Mouse (Mus musculus) forebrain, embryonic 10.5 days (tissue): ENCODE measurements around the gene Pi4ka. TPM values are rescaled to one million over a fixed set of nuclear protein-coding genes. Genes with fewer than 3 reads are reported as not detected.

ENCODE experiments used
- DNase-seq: peaks from one replicate; pipeline ENCODE4 v3.0.0-alpha.2; 2017; ENCODE audit warnings: low spot score; ENCODE audit errors: extremely low spot score
- H3K27ac ChIP-seq: fragments of 300-500 bp; sonication (generic); 2 replicates; pipeline ENCODE4 v1.5.1; 2016; ENCODE audit warnings: mild to moderate bottlenecking
- H3K27me3 ChIP-seq: fragments of 300-500 bp; sonication (generic); 2 replicates; pipeline ENCODE4 v1.6.1; 2016; ENCODE audit warnings: mild to moderate bottlenecking; ENCODE audit not compliant: poor library complexity, severe bottlenecking
- H3K36me3 ChIP-seq: fragments of 300-500 bp; sonication (generic); replicated peaks from 2 replicates; pipeline ENCODE4 v1.6.1; 2016; ENCODE audit warnings: mild to moderate bottlenecking, moderate library complexity
- H3K4me1 ChIP-seq: fragments of 300-500 bp; sonication (generic); 2 replicates; pipeline ENCODE4 v1.6.1; 2016
- H3K4me3 ChIP-seq: fragments of 300-500 bp; sonication (generic); 2 replicates; pipeline ENCODE4 v1.5.1; 2016; ENCODE audit warnings: mild to moderate bottlenecking, moderate library complexity
- H3K9me3 ChIP-seq: fragments of 300-500 bp; sonication (generic); 2 replicates; pipeline ENCODE4 v1.6.1; 2016; ENCODE audit warnings: mild to moderate bottlenecking, moderate library complexity
- WGBS: fragments of 180-500 bp; shearing (Covaris S2); methylation state at CpG from one replicate; pipeline ENCODE4 v1.1.7; 2016; 5-methylcytosine and 5-hydroxymethylcytosine counted together
- polyA plus RNA-seq: library from polyadenylated mRNA; unstranded; fragments of >200 nt; fragmentation: Nextera tagmentation; extraction: Ambion mirVana; gene quantifications from 2 replicates; pipeline ENCODE4 v1.2.1, GENCODE M21; 2016

The Pi4ka gene
- polyA plus RNA-seq, 1 experiment from 2014 or later, result 39.2 TPM

DNA sequence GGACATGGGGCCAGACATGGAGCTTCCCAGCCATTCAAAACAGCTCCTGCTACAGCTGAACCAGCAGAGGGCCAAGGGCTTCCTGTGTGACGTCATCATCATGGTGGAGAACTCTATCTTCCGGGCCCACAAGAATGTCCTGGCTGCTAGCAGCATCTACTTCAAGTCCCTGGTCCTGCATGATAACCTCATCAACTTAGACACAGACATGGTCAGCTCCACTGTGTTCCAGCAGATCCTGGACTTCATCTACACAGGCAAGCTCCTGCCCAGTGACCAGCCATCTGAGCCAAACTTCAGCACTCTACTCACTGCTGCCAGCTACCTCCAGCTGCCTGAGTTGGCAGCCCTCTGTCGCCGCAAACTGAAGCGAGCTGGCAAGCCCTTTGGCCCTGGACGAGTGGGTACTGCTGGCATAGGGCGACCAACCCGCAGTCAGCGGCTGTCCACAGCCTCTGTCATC lies 148.7 kb downstream of the Pi4ka start:
- no peak for DNase-seq
- Histone ChIP-seq H3K27me3 (no peaks in the 10 kb centered on the region), H3K4me1 (peaks cover 27% of the 10 kb centered on the region), H3K36me3 (peaks cover 72% of the 10 kb centered on the region), H3K4me3 (no peak overlapping the region), H3K9me3 (no peaks in the 10 kb centered on the region), H3K27ac (0 out of 2 replicates have a peak overlapping the region, but pooled peaks have one; percentile 5)
- WGBS, result 94% methylated on average over 9 of the region's 9 CpGs

DNA sequence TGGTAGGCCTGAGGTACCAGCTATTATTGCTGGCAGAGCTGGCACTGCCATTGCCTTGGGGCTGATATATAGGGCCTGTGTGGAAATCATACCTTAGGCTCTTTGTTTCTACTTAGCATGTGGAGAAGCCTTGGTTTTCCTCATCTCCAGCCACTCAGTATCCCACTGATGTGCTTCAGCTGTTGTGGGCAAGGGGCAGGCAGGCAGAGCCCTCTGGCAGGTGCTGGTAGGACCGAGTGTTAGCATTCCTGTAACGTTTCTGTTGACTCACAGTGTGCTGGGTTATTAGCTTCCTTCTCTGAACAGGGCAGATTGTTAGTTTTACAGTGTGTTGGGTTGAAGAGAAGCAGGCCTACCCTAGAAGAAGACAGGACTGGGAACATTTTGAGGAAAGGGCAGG lies 150.8 kb downstream of the Pi4ka start:
- no peaks in the 10 kb centered on the region for H3K9me3 ChIP-seq
- no peak overlapping the region for H3K27ac ChIP-seq
- peaks cover 53% of the 10 kb centered on the region for H3K36me3 ChIP-seq
- WGBS, result 83% methylated on average over 2 of the region's 2 CpGs
- H3K27me3 ChIP-seq, result no peaks in the 10 kb centered on the region
- DNase-seq, result no peak
- no peak overlapping the region for H3K4me3 ChIP-seq
- H3K4me1 ChIP-seq, result peaks cover 40% of the 10 kb centered on the region

DNA sequence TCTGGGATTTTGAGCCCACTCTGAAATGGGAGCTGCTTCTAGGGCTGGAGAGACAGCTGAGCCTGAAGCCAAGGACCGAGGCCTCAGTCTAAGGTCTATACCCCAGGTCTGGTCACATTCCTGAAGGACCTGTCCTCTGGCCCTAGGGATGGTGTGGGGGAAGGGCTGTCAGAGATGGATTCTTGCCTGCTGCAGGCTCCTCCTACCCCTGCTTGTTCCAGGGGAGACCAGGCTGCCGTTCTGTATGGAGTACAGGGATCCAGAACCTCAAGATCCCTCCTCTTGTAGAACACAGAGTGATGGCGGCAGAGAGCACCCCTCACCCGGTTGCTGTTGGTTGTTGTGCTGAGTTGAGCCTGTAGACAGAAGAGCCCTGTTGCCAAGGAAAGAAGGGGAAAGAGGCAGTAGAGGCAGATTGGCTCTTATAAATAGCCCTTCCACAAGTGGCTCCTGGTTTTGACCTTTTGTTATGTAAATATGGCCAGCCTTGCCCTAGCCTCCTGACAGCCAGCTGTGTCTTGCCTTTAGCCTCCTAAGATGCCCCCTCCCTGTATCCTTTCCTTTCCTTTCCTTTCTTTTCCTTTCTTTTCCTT lies 152.0 kb downstream of the Pi4ka start:
- H3K27ac ChIP-seq, result peak overlapping the region; percentile 72
- no peaks in the 10 kb centered on the region for H3K27me3 ChIP-seq
- peak; percentile 21 for DNase-seq
- H3K36me3 ChIP-seq, result peaks cover 41% of the 10 kb centered on the region
- H3K4me1 ChIP-seq, result peaks cover 47% of the 10 kb centered on the region
- no peaks in the 10 kb centered on the region for H3K9me3 ChIP-seq
- WGBS, result 29% methylated on average over 4 of the region's 4 CpGs
- peak overlapping the region; percentile 22; the same call in 1 of the 2 replicates for H3K4me3 ChIP-seq

DNA sequence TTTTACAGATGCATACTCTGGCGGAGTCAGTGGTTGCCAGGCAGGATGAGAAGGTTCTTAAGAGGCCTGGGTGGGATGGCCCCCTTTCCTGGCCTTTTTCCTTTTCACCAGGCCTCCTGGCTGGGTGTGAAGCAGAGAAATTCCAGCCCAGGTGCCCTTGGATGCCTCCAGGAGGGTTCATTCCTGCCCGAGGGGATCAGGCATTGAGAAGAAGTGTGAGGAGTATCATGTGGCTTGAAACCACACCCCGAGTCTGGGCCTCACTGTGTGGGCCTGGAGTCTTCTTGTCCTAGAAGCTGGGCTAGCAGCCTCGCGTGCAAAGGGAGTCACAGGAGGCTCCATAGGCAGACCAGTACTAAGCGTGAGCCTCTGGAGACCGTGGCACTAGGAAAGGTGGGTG lies 153.3 kb downstream of the Pi4ka start:
- no peak for DNase-seq
- 68% methylated on average over 7 of the region's 7 CpGs for WGBS
- peak overlapping the region; percentile 59 for H3K27ac ChIP-seq

DNA sequence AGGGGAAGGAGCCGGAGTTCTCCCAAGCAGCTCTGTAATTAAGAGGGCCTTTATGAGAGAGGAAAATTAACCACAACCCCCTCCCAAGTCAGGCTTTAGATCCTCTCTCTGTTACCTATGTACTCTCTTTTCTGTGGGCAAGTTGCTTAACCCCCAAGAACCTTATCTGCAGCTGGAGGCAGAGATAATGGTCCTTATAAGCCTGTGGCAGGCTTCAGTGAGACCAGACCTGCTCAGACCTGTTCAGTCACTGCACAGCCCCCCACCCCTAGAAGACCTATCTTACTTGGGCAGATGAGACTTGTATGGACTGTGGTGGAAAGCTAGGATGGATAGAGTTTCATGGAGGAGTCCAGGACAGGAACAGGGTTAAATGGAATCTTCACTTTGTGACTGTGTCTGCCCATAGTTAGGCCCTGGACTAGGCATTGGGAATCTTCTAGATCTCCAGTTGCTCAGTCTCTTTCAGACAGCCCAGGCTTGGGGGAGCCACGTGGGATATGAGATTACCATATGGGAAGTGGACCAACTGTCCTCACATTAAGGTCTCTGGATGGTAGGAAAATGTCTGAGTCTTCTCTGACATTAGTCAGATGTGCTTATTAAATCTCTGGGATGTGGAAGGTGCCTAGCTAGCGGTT lies 153.9 kb downstream of the Pi4ka start:
- H3K27me3 ChIP-seq, result no peaks in the 10 kb centered on the region
- H3K4me3 ChIP-seq, result no peak overlapping the region
- H3K9me3 ChIP-seq, result no peaks in the 10 kb centered on the region
- peak overlapping the region; percentile 13 for H3K27ac ChIP-seq
- 77% methylated on average over 3 of the region's 3 CpGs for WGBS
- DNase-seq, result no peak
- peaks cover 22% of the 10 kb centered on the region for H3K36me3 ChIP-seq
- peaks cover 48% of the 10 kb centered on the region for H3K4me1 ChIP-seq

More for the DNA sequence above, 153.3 kb downstream of the Pi4ka start:
- Histone ChIP-seq H3K4me1 (peaks cover 48% of the 10 kb centered on the region), H3K4me3 (no peak overlapping the region), H3K36me3 (peaks cover 29% of the 10 kb centered on the region), H3K9me3 (no peaks in the 10 kb centered on the region), H3K27me3 (no peaks in the 10 kb centered on the region)

DNA sequence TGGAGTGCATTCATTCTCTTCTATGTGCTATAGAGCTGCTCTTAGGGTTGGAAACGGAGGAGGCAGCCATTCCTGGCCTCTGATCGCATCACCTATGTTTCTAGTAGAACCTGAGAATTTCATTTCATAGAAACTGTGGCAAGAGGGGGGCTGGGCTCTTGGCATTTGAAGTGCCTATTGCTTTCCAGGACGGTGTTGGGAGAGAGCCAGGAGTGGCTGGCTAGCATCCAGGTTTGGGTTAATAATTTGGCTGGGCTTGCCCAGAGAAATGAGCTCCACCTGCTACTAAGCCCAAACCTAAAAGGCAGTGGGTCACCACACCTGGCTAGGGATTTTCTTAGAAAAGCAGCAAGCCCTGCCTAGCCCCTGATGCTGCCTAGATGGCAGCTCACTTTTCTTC lies 154.6 kb downstream of the Pi4ka start:
- no peak overlapping the region for H3K4me3 ChIP-seq
- DNase-seq, result no peak
- 85% methylated on average over 3 of the region's 3 CpGs for WGBS
- H3K9me3 ChIP-seq, result no peaks in the 10 kb centered on the region
- no peak overlapping the region for H3K27ac ChIP-seq
- peaks cover 16% of the 10 kb centered on the region for H3K36me3 ChIP-seq
- H3K4me1 ChIP-seq, result peaks cover 48% of the 10 kb centered on the region
- H3K27me3 ChIP-seq, result no peaks in the 10 kb centered on the region

DNA sequence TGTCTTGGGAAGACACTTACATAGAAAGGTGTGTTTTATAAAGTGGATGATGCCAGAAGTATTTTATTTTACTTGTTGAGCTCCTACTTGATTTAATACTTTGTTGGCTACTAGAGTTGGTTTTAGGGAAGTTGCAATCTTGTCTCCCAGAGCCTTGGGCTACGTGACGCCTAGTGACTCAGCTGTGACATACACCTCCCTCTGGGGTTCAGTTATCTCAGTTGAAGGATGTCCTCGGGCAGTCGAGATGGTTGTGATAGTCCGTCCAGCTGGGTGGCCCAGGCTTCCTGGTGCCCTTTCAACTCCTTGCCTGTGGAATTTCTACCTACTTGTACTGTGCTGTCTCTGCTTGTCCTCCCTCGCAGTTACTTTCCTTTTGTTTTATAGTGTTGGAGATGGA lies 157.0 kb downstream of the Pi4ka start:
- no peak overlapping the region for H3K4me3 ChIP-seq
- H3K27ac ChIP-seq, result no peak overlapping the region
- no peaks in the 10 kb centered on the region for H3K9me3 ChIP-seq
- no peaks in the 10 kb centered on the region for H3K27me3 ChIP-seq
- no peaks in the 10 kb centered on the region for H3K36me3 ChIP-seq
- peaks cover 39% of the 10 kb centered on the region for H3K4me1 ChIP-seq
- 76% methylated on average over 6 of the region's 6 CpGs for WGBS
- no peak for DNase-seq

DNA sequence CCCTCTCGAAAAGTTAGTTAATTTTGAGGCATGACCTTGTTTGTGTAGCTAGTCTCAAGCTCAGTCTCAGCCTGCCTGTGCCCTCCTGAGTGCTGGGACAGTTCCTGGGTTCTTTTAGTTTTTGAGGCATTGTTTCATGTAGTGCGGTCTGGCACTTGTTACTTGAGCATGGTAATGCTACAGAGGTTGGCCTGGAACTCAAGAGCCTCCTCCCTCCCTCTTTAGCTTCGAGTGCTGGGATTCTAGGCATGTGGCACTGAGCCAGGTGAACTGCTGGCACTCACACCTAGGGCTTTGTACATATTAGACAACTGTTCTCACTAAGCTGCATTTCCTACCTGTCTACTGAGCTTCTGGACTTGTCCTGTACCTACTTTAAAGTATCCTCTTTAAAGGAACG lies 158.4 kb downstream of the Pi4ka start:
- peaks cover 9% of the 10 kb centered on the region for H3K36me3 ChIP-seq
- no peaks in the 10 kb centered on the region for H3K27me3 ChIP-seq
- H3K4me3 ChIP-seq, result no peak overlapping the region
- H3K27ac ChIP-seq, result no peak overlapping the region
- peaks cover 33% of the 10 kb centered on the region for H3K4me1 ChIP-seq
- WGBS, result 87% methylated on average over 4 of the region's 4 CpGs
- no peak for DNase-seq
- H3K9me3 ChIP-seq, result no peaks in the 10 kb centered on the region

DNA sequence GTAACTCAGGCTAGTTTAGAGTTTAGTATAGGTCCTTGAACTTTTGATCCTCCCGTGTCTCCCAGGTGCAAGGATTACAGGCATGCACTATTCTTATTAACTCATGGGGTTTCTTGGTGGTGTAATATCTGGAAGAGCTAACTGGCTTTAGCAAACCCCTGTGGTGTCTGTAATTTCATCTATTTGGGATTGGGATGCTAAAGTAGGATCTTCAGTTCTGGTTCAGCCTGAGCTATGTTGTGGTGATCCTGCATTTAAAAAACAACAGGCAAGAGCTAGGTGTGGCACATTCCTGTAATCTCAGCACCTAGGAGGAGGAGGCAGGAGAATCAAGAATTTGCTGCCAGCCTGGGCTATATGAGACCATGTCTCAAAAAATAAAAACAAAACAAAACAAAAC lies 161.1 kb downstream of the Pi4ka start:
- no peak overlapping the region for H3K27ac ChIP-seq
- peaks cover 20% of the 10 kb centered on the region for H3K4me1 ChIP-seq
- 76% methylated on average over 1 of the region's 1 CpGs for WGBS
- H3K4me3 ChIP-seq, result no peak overlapping the region
- H3K27me3 ChIP-seq, result no peaks in the 10 kb centered on the region
- no peak for DNase-seq
- H3K9me3 ChIP-seq, result no peaks in the 10 kb centered on the region
- H3K36me3 ChIP-seq, result peaks cover 9% of the 10 kb centered on the region

DNA sequence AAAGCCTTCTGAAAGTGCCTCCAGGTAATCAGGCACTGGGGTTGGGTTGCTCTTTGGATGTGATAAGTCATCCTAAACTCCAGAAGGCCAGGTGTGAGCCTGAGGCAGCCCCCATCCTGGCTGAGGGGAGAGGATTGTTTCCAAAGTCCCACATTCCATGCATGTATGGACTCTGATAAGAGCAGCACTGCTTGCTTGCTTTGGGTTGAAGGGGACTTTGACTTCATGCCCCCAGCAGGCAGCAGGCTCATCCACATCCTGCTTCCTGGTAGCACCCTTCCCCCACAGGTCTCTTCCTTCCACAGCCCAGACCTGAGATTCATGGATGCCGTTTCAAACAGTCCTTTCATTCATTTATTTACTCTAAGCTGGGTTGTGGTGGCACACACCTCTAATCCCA lies 162.4 kb downstream of the Pi4ka start:
- Histone ChIP-seq H3K4me1 (peaks cover 22% of the 10 kb centered on the region), H3K27me3 (no peaks in the 10 kb centered on the region), H3K36me3 (peaks cover 11% of the 10 kb centered on the region), H3K27ac (no peak overlapping the region), H3K9me3 (no peaks in the 10 kb centered on the region), H3K4me3 (no peak overlapping the region)
- DNase-seq, result no peak
- 75% methylated on average over 1 of the region's 1 CpGs for WGBS

DNA sequence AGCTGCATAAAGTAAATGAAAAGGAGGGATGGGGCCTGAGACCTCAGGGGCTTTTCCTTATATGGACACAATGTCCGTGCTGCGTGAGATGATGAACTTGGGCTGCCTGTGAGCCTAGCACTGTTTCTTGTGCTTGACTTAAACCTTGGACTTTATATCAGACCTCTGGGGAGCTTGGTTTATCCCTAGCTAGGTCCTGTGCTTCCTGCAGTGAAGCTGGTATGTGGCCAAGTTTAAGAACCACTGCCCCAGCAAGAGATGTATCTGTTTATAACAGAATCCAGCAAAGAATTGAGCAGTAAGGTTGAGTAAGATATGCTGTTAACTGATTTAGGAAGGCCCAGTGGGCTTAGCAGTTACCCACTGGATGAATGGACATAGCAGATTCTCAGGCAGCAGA lies 166.7 kb downstream of the Pi4ka start:
- 93% methylated on average over 2 of the region's 2 CpGs for WGBS
- Histone ChIP-seq H3K4me3 (no peak overlapping the region), H3K4me1 (peaks cover 57% of the 10 kb centered on the region), H3K9me3 (no peaks in the 10 kb centered on the region), H3K36me3 (peaks cover 11% of the 10 kb centered on the region), H3K27me3 (no peaks in the 10 kb centered on the region), H3K27ac (no peak overlapping the region)
- DNase-seq, result no peak

DNA sequence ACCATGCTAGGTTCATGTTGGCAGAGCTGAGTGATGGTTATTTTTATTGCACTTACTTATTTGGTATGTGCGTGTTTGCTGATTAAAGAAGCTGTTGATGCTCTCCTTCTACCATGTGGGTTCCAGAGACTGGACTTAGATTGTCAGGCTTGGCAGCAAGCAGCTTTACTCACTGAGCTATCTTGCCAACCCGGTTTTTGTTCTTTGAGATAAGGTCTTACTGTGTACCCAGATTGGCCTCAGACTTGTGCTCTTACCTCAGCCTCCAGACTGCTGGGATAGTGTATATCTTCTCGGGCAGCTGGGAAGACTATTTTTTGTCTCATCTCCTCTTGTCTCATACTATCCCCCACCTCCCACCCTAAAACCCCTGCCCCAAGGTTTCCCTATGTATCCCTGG lies 168.5 kb downstream of the Pi4ka start:
- WGBS, result 90% methylated on average over 3 of the region's 3 CpGs
- Histone ChIP-seq H3K4me1 (peaks cover 58% of the 10 kb centered on the region), H3K4me3 (no peak overlapping the region), H3K9me3 (no peaks in the 10 kb centered on the region), H3K27ac (no peak overlapping the region), H3K27me3 (no peaks in the 10 kb centered on the region), H3K36me3 (peaks cover 3% of the 10 kb centered on the region; the same call in 1 of the 2 replicates)
- DNase-seq, result no peak

DNA sequence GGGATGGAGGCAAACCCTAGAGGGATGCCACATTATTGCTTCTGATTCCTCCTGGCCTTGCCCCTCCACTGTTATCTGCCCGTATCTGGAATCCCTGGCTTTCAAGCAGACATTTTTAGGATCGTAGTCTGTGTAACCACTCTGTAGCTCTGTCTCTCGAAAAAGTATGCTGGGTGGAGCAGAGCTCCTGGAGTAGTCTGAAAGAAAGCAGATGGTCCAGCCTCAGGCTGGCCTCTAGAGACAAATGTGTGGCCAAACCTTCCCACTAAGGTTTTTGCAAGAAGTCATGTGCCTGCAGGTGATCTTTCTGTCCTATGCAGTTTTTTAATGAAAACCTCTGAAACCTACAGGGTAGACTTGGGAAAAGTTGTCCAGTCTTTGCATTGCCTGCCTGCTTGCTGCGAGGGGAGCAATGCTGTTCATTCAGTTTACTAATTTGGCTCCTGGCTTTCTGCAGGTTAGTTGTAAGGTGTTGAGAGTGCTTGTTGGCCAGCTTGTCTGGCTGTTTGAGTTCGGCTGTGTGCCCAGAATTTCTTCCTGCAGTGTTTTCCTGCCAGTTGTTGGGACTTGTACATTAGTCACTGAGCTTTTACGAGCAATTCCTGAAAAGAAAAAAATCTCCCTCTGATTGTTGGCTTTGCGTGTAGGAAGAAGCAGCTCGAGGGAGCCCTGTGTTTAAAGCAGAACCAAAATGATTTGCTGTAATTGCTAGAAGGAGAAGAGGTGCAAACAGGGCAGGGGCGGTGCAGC lies 171.0 kb downstream of the Pi4ka start:
- peaks cover 1% of the 10 kb centered on the region; the same call in 1 of the 2 replicates for H3K9me3 ChIP-seq
- H3K4me3 ChIP-seq, result peak overlapping the region; percentile 93
- peak overlapping the region; percentile 98 for H3K27ac ChIP-seq
- 65% methylated on average over 9 of the region's 9 CpGs for WGBS
- no peak for DNase-seq
- H3K36me3 ChIP-seq, result 0 out of 2 replicates have a peak, but pooled peaks cover 3% of the 10 kb centered on the region
- H3K27me3 ChIP-seq, result peaks cover 6% of the 10 kb centered on the region; the same call in 1 of the 2 replicates
- H3K4me1 ChIP-seq, result peaks cover 56% of the 10 kb centered on the region
